Mouse (Mus musculus) embryonic facial prominence, embryonic 12.5 days (tissue): ENCODE data around the gene Celf2. TPM values are rescaled to one million over a fixed set of nuclear protein-coding genes. Genes with fewer than 3 reads are reported as not detected.

Source experiments
- ATAC-seq: fragments of 200-750 bp; cut with Nextera tagmentation; 2 replicates; pipeline ENCODE4 v1.8.0; 2017; ENCODE audit not compliant: insufficient number of reproducible peaks, insufficient read depth, low FRiP score, low TSS enrichment
- H3K27ac ChIP-seq: fragments of 300-500 bp; sonication (generic); 2 replicates; pipeline ENCODE4 v1.5.1; 2016; ENCODE audit warnings: mild to moderate bottlenecking
- H3K27me3 ChIP-seq: fragments of 300-500 bp; sonication (generic); 2 replicates; pipeline ENCODE4 v1.6.1; 2016; ENCODE audit warnings: mild to moderate bottlenecking, moderate library complexity
- H3K36me3 ChIP-seq: fragments of 300-500 bp; sonication (generic); 2 replicates; pipeline ENCODE4 v1.6.1; 2016; ENCODE audit warnings: mild to moderate bottlenecking
- H3K4me1 ChIP-seq: fragments of 300-500 bp; sonication (generic); 2 replicates; pipeline ENCODE4 v1.6.1; 2016
- H3K4me2 ChIP-seq: fragments of 300-500 bp; sonication (generic); replicated peaks from 2 replicates; pipeline ENCODE4 v1.6.1; 2016; ENCODE audit warnings: mild to moderate bottlenecking, moderate library complexity
- H3K4me3 ChIP-seq: fragments of 300-500 bp; sonication (generic); 2 replicates; pipeline ENCODE4 v1.5.1; 2016; ENCODE audit warnings: mild to moderate bottlenecking
- H3K9ac ChIP-seq: fragments of 300-500 bp; sonication (generic); 2 replicates; pipeline ENCODE4 v1.6.1; 2016; ENCODE audit warnings: mild to moderate bottlenecking, moderate library complexity
- H3K9me3 ChIP-seq: fragments of 300-500 bp; sonication (generic); 2 replicates; pipeline ENCODE4 v1.6.1; 2016; ENCODE audit warnings: mild to moderate bottlenecking, moderate library complexity
- WGBS: fragments of 180-500 bp; shearing (Covaris S2); methylation state at CpG from one replicate; pipeline ENCODE4 v1.1.7; 2016; 5-methylcytosine and 5-hydroxymethylcytosine counted together
- polyA plus RNA-seq: library from polyadenylated mRNA; unstranded; fragments of >200 nt; fragmentation: Nextera tagmentation; extraction: Ambion mirVana; gene quantifications from 2 replicates; pipeline ENCODE4 v1.2.1, GENCODE M21; 2016

The Celf2 gene
- polyA plus RNA-seq, 1 experiment from 2014 or later: 56.8 TPM

DNA sequence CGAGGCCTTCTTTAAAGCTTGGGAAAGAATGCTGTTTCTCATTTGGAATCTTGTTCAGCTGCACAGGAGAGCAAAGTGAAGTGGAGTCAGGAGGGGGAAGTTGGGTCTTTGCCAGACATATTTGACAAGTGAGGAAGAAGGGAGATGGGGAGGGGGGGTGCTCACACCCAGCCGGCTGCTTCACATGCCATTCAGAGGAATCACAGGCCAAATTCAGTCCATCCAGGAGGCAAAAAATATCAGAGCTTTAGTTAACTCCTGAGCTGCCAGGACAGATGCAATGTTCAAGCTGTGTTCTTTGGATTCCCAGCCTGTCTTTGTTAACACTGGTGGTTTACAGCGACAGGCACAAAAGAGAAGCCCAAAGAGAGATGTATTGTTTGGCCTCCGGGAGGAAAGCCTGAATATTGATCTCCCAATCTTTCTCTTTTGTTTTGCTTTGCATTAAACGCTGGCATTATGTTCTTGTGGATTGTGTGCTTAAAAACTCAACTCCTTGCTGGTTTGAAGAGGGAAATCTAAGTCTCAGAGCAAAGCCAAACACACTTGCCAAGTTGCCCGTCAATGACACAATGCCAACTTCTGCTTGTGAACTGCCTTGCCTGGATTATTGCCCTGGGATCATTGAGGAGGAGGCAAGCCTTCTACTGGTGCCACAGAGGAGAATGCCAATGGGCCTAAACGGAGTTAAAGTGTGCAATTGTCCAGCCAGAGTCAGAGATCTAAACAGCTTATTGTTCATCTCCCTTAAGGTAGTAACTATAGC, 420.1 kb downstream of the Celf2 start:
- no peak overlapping the region for H3K9ac ChIP-seq
- no peak overlapping the region for H3K4me2 ChIP-seq
- peak; percentile 70 for ATAC-seq
- WGBS: 26% methylated on average over 7 of the region's 7 CpGs
- H3K9me3 ChIP-seq: no peaks in the 10 kb centered on the region
- no peaks in the 10 kb centered on the region for H3K27me3 ChIP-seq
- H3K27ac ChIP-seq: 0 out of 2 replicates have a peak overlapping the region, but pooled peaks have one; percentile 8
- no peaks in the 10 kb centered on the region for H3K36me3 ChIP-seq
- no peak overlapping the region for H3K4me3 ChIP-seq
- peaks cover 11% of the 10 kb centered on the region for H3K4me1 ChIP-seq

DNA sequence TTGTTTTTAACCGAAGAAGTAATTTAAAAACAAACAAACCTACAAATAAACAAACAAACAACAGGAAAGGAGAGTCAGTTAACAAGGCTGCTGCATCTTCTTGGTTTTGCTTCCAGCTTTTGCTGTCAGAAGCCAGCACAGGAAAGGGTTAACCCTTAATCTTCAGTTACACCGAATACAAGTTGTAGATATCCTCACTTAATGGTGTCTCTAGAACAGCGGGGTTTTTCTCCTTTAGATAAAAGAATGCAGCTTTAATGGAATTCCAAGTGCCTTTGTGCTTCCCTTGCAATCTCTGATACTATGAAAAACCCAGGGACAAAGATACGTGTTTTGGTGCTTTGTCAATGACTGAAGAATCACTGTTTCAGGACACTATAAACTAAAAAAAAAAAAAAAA, 420.8 kb downstream of the Celf2 start:
- WGBS: 26% methylated on average over 4 of the region's 4 CpGs
- Histone ChIP-seq H3K27ac (0 out of 2 replicates have a peak overlapping the region, but pooled peaks have one; percentile 69), H3K9ac (no peak overlapping the region), H3K4me1 (peaks cover 11% of the 10 kb centered on the region), H3K27me3 (no peaks in the 10 kb centered on the region), H3K4me3 (no peak overlapping the region), H3K36me3 (no peaks in the 10 kb centered on the region), H3K9me3 (no peaks in the 10 kb centered on the region), H3K4me2 (no peak overlapping the region)
- ATAC-seq: no peak

GRCm38 (mm10) chr2:7087480-7087879, 421.9 kb downstream of the Celf2 start:
- no peak overlapping the region for H3K4me3 ChIP-seq
- peaks cover 11% of the 10 kb centered on the region for H3K4me1 ChIP-seq
- no peaks in the 10 kb centered on the region for H3K36me3 ChIP-seq
- 75% methylated on average over 14 of the region's 14 CpGs for WGBS
- H3K27ac ChIP-seq: no peak overlapping the region
- H3K9ac ChIP-seq: no peak overlapping the region
- H3K4me2 ChIP-seq: no peak overlapping the region
- ATAC-seq: no peak
- no peaks in the 10 kb centered on the region for H3K9me3 ChIP-seq
- no peaks in the 10 kb centered on the region for H3K27me3 ChIP-seq

- H3K27ac ChIP-seq: no peak overlapping the region
- H3K9me3 ChIP-seq: no peaks in the 10 kb centered on the region
- H3K4me3 ChIP-seq: no peak overlapping the region
- no peaks in the 10 kb centered on the region for H3K27me3 ChIP-seq
- H3K4me1 ChIP-seq: peaks cover 20% of the 10 kb centered on the region
- WGBS: 84% methylated on average over 4 of the region's 4 CpGs
- H3K36me3 ChIP-seq: no peaks in the 10 kb centered on the region
- no peak overlapping the region for H3K4me2 ChIP-seq
- H3K9ac ChIP-seq: no peak overlapping the region
- no peak for ATAC-seq
Measured at GRCm38 (mm10) chr2:7083489-7084090, 425.8 kb downstream of the Celf2 start.

DNA sequence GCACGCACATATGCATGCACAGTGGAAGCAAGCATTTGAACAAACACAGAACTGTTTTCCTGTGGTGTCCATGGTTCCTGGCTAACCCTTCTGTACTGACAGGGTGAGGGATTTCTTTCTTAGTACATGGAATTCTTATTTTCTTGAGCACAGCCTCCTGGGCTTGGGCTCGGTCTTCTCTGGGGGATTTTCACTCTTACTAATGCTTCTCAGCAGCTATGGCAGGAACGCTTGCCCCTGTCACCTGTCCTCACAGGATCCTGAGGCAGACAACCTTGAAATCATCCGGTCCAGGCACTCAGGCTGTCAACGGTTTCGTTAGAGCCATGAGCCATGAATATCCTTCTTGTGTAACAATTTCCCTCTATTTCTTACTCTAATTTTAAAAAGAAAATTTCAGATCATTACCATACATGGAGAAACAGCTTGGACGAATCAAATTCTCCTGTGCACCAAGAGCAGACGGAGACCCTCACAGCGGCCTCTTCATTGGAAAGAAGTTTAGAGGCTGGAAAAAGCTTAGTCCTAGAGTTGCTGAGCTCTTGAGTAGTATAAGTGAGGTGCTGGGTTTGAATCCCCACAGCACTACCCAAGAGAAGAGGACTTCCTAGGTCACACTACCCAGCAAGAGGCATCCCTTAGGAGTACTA, 426.9 kb downstream of the Celf2 start:
- Histone ChIP-seq H3K4me1 (peaks cover 17% of the 10 kb centered on the region), H3K36me3 (no peaks in the 10 kb centered on the region), H3K27ac (no peak overlapping the region), H3K27me3 (no peaks in the 10 kb centered on the region), H3K4me3 (no peak overlapping the region), H3K9me3 (no peaks in the 10 kb centered on the region), H3K4me2 (no peak overlapping the region), H3K9ac (no peak overlapping the region)
- ATAC-seq: no peak
- WGBS: 70% methylated on average over 9 of the region's 9 CpGs

DNA sequence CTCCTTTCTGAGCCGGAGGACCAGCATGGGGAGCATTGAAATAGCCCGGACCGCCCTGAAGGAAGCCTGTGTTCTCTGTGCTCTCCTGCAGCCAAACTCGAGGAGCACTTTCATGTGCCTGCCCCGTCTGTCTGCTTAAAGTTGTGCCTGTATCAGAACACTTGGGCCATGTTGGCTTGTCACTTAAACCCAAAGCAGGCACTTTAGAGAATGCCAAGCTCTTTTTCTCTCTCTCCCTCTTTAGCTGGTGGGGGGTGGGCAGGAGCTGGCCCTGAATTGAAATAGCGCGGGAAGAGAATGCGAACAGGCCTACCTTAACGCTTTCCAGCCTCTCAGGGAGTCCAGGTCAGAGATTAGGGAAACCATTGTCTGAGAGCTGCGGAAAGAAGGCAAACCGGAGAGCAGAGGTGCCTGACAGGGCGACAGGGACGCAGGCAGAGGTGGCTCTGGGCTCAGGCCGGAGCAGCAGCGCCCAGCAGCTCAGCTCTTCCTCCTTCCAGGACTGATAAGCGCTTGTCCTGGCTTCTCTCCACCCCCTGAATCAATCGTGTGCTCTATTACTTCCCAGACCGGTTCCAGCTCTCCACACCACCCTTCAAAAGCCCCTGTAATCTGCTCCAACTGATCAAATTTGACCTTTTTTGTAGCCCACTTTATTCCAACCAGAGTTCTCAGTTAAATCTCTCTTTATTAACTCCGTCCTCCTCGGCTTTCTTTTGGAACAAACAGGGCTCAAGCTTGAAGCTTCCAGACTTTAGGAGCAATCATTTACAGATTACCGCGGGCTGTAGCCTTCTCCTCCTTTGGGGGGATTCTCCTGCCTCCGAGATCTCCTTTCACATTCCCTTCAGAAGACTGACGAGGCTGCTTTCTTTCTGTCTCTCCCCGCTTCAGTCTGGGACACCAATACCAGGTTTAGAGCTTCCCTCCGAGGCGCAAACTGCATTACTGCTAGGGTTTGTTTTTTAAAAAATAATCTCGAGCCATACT, 428.3 kb downstream of the Celf2 start:
- Histone ChIP-seq H3K9ac (peak overlapping the region; percentile 33; the same call in 1 of the 2 replicates), H3K27me3 (no peaks in the 10 kb centered on the region), H3K4me1 (peaks cover 17% of the 10 kb centered on the region), H3K4me3 (peak overlapping the region; percentile 23), H3K36me3 (no peaks in the 10 kb centered on the region), H3K4me2 (peak overlapping the region; percentile 47), H3K9me3 (peaks cover 4% of the 10 kb centered on the region; the same call in 1 of the 2 replicates), H3K27ac (peak overlapping the region; percentile 57; the same call in 1 of the 2 replicates)
- 7% methylated on average over 28 of the region's 28 CpGs for WGBS
- ATAC-seq: peak; percentile 37; the same call in 1 of the 2 replicates

DNA sequence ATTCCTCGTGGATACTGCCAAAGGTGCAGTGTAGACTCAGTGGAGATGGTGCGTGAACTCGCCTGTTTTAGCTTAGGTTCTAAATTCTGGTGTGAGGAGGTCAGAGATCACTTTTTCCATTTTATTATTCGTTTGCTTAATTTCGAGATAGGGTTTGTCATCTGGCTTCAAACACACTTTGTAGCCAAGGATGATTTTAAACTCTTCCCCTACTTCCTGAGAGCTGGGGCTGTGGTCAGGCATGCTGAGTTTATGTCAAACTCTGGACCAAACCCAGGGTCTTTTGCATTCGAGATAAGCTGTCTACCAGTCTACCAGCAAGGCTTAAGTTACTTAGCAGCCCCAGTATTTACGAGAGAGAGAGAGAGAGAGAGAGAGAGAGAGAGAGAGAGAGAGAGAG, 429.3 kb downstream of the Celf2 start:
- WGBS: 78% methylated on average over 7 of the region's 7 CpGs
- no peaks in the 10 kb centered on the region for H3K27me3 ChIP-seq
- no peak for ATAC-seq
- H3K4me3 ChIP-seq: no peak overlapping the region
- peaks cover 17% of the 10 kb centered on the region for H3K4me1 ChIP-seq
- no peak overlapping the region for H3K27ac ChIP-seq
- peaks cover 8% of the 10 kb centered on the region; the same call in 1 of the 2 replicates for H3K9me3 ChIP-seq
- H3K9ac ChIP-seq: no peak overlapping the region
- no peak overlapping the region for H3K4me2 ChIP-seq
- H3K36me3 ChIP-seq: no peaks in the 10 kb centered on the region

- no peak for ATAC-seq
- WGBS: 92% methylated on average over 2 of the region's 2 CpGs
- Histone ChIP-seq H3K27me3 (no peaks in the 10 kb centered on the region), H3K9ac (no peak overlapping the region), H3K9me3 (peaks cover 8% of the 10 kb centered on the region; the same call in 1 of the 2 replicates), H3K4me1 (peaks cover 17% of the 10 kb centered on the region), H3K36me3 (no peaks in the 10 kb centered on the region), H3K4me3 (no peak overlapping the region), H3K27ac (no peak overlapping the region), H3K4me2 (no peak overlapping the region)
Measured at GRCm38 (mm10) chr2:7079390-7079789, 430.0 kb downstream of the Celf2 start.

DNA sequence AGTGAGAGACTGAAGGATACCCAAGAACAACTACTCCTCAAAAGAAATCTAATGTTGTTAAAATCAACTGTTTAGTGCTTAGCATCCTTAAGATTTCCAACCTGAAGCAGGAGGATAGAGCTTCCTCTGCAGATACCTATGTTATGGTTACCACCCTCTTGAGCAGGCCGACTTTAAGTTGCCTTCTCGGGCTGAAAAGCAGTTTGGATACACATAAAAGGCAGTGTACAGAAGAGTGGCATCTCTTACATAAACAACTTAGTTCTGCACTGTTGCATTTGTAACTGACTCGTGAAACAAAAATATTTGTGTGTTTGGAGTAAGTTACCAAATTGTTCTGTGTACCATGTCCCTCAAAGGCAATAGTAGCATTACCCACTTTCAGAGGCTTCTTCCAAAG, 435.6 kb downstream of the Celf2 start:
- no peaks in the 10 kb centered on the region for H3K4me1 ChIP-seq
- H3K27me3 ChIP-seq: no peaks in the 10 kb centered on the region
- WGBS: 64% methylated on average over 3 of the region's 3 CpGs
- no peak for ATAC-seq
- H3K4me2 ChIP-seq: no peak overlapping the region
- H3K9ac ChIP-seq: no peak overlapping the region
- H3K27ac ChIP-seq: no peak overlapping the region
- no peak overlapping the region for H3K4me3 ChIP-seq
- peaks cover 8% of the 10 kb centered on the region; the same call in 1 of the 2 replicates for H3K9me3 ChIP-seq
- no peaks in the 10 kb centered on the region for H3K36me3 ChIP-seq

GRCm38 (mm10) chr2:7072344-7073265, 436.8 kb downstream of the Celf2 start:
- Histone ChIP-seq H3K9me3 (peaks cover 8% of the 10 kb centered on the region; the same call in 1 of the 2 replicates), H3K27ac (no peak overlapping the region), H3K4me1 (no peaks in the 10 kb centered on the region), H3K4me2 (no peak overlapping the region), H3K36me3 (no peaks in the 10 kb centered on the region), H3K9ac (no peak overlapping the region), H3K27me3 (no peaks in the 10 kb centered on the region), H3K4me3 (no peak overlapping the region)
- ATAC-seq: no peak
- 75% methylated on average over 5 of the region's 5 CpGs for WGBS
